Mouse (Mus musculus) adrenal gland, postnatal 4 days (tissue): ENCODE data around the gene Pdzd9. TPM values are rescaled to one million over a fixed set of nuclear protein-coding genes. Genes with fewer than 3 reads are reported as not detected.

ENCODE experiments used
- DNase-seq, 2 experiments: peaks; one replicate each; pipeline ENCODE4 v3.0.0; 2021 to 2022; ENCODE audit warnings: low spot score in 2 of 2, mixed read lengths in 2 of 2
- total RNA-seq, 2 experiments: library from RNA; stranded (reverse); gene quantifications; 2 replicates each; pipeline ENCODE4 v1.2.3; 2021

The Pdzd9 gene
- total RNA-seq, 2 experiments from 2014 or later: not detected

GRCm38 (mm10) chr7:120635821-120636220, 34.3 kb downstream of the Pdzd9 start:
- no peak for DNase-seq

- no peak for DNase-seq
Measured at GRCm38 (mm10) chr7:120635362-120635781, 34.8 kb downstream of the Pdzd9 start.

GRCm38 (mm10) chr7:120634711-120635361, 35.3 kb downstream of the Pdzd9 start, which contains the start of gene Uqcrc2:
TSS of gene Uqcrc2 (plus strand) at chr7:120635176.
- peak; percentile 71 to 72 for DNase-seq

GRCm38 (mm10) chr7:120634301-120634700, 35.8 kb downstream of the Pdzd9 start:
- DNase-seq: no peak

GRCm38 (mm10) chr7:120632518-120632917, 37.6 kb downstream of the Pdzd9 start:
- no peak for DNase-seq

- DNase-seq: no peak
Measured at GRCm38 (mm10) chr7:120620841-120621240, 49.3 kb downstream of the Pdzd9 start.

GRCm38 (mm10) chr7:120620075-120620771, 49.9 kb downstream of the Pdzd9 start:
- no peak for DNase-seq

Other genes with a start within 250 kb of the Pdzd9 start
- 100 to 1,000 TPM; 295 to 326 TPM for gene Uqcrc2, start 35.2 kb downstream of the Pdzd9 start, total RNA-seq
- 10 to 100 TPM; 36.2 to 41.2 TPM for gene Mosmo, start 7.3 kb upstream of the Pdzd9 start, total RNA-seq
- 1 to 10 TPM; 1.8 to 2.5 TPM for gene Vwa3a, start 69.0 kb upstream of the Pdzd9 start, total RNA-seq
- gene Gm5737, start 142.0 kb upstream of the Pdzd9 start, total RNA-seq: not detected
- gene Eef2k, start 172.5 kb upstream of the Pdzd9 start, total RNA-seq: 10 to 100 TPM; 53.3 to 54.2 TPM
- gene Polr3e, start 247.4 kb upstream of the Pdzd9 start, total RNA-seq: 10 to 100 TPM; 31.1 to 32.2 TPM